Mouse (Mus musculus) ES-E14 (cell line): ENCODE measurements around the gene Trim23. TPM values are rescaled to one million over a fixed set of nuclear protein-coding genes. Genes with fewer than 3 reads are reported as not detected.

Experiments
- DNase-seq: peaks from one replicate; pipeline ENCODE4 v3.0.0-alpha.2; 2013; ENCODE audit warnings: low read depth, low spot score
- H3K27ac ChIP-seq: 2 replicates; pipeline ENCODE4 v1.5.1; 2012; ENCODE audit warnings: low read depth, mild to moderate bottlenecking, low read length, moderate library complexity, mixed read lengths; ENCODE audit not compliant: poor library complexity, insufficient read depth, severe bottlenecking
- H3K36me3 ChIP-seq: 2 replicates; pipeline ENCODE4 v1.6.1; 2012; ENCODE audit warnings: mild to moderate bottlenecking, low read length, moderate library complexity, mixed read lengths; ENCODE audit not compliant: control insufficient read depth, poor library complexity, insufficient read depth, severe bottlenecking
- H3K4me1 ChIP-seq, 2 experiments: fragments of 150-350 bp in 1 of 2; sonication (generic) in 1 of 2; 2 replicates each; pipeline ENCODE4 v1.6.1; 2012; ENCODE audit warnings: low read length in 2 of 2, mild to moderate bottlenecking in 1 of 2, mixed read lengths in 1 of 2; ENCODE audit not compliant: control insufficient read depth in 2 of 2, insufficient read depth in 2 of 2, poor library complexity in 1 of 2
- H3K4me3 ChIP-seq, 2 experiments: fragments of 150-350 bp in 1 of 2; sonication (generic) in 1 of 2; 2 replicates each; pipeline ENCODE4 v1.5.1; 2012; ENCODE audit warnings: low read length in 2 of 2, low read depth in 1 of 2, mild to moderate bottlenecking in 1 of 2, mixed read lengths in 1 of 2; ENCODE audit not compliant: insufficient read depth in 1 of 2, poor library complexity in 1 of 2, severe bottlenecking in 1 of 2
- H3K9ac ChIP-seq: 2 replicates; pipeline ENCODE4 v1.6.1; 2012; ENCODE audit warnings: low read depth, mild to moderate bottlenecking, low read length, mixed read lengths; ENCODE audit not compliant: poor library complexity, insufficient read depth, severe bottlenecking
- H3K9me3 ChIP-seq: fragments of 150-350 bp; sonication (generic); 2 replicates; pipeline ENCODE4 v1.6.1; 2012; ENCODE audit warnings: low read depth, mild to moderate bottlenecking, low read length; ENCODE audit not compliant: control insufficient read depth, insufficient read depth
- CHD2 ChIP-seq: IDR thresholded peaks from 2 replicates; pipeline ENCODE4 v1.6.1; 2014; ENCODE audit warnings: mild to moderate bottlenecking, low read depth, low read length, inconsistent platforms
- HCFC1 ChIP-seq: IDR thresholded peaks from 2 replicates; pipeline ENCODE4 v1.6.1; 2012; ENCODE audit warnings: low read length, inconsistent platforms, borderline replicate concordance; ENCODE audit not compliant: insufficient read depth
- MAFK ChIP-seq: IDR thresholded peaks from 2 replicates; pipeline ENCODE4 v1.6.1; 2014; ENCODE audit warnings: mild to moderate bottlenecking, low read depth, low read length, inconsistent platforms; ENCODE audit not compliant: insufficient read depth
- ZC3H11A ChIP-seq: IDR thresholded peaks from 2 replicates; pipeline ENCODE4 v1.6.1; 2012; ENCODE audit warnings: low read depth, mild to moderate bottlenecking, inconsistent platforms, low read length, borderline replicate concordance
- ZNF384 ChIP-seq: IDR thresholded peaks from 2 replicates; pipeline ENCODE4 v1.6.1; 2012; ENCODE audit warnings: low read depth, low read length, inconsistent platforms
- in situ Hi-C, 2 experiments: fragments of 600-800 bp; cut with MboI; formaldehyde crosslinking; loops; one replicate each; pipeline ENCODE4 v1.15.1; 2025; ENCODE audit warnings: low sequenced_read_pairs in 2 of 2, inconsistent platforms in 1 of 2; ENCODE audit not compliant: unreplicated experiment in 2 of 2
- total RNA-seq: library from RNA; depleted of rRNA; stranded (reverse); fragments of 300-350 nt; gene quantifications from 2 replicates; pipeline ENCODE4 v1.2.3, GENCODE M21; 2012

The Trim23 gene
- total RNA-seq, 1 experiment: 18.9 TPM

GRCm38 (mm10) chr13:104144871-104145270 lies 33.7 kb upstream of the Trim23 start:
- TF ChIP-seq ZC3H11A: no peak
- no peak for TF ChIP-seq ZNF384
- no peak for TF ChIP-seq MAFK
- no peak for TF ChIP-seq CHD2
- TF ChIP-seq HCFC1: no peak
- in situ Hi-C loops: no loop called here

GRCm38 (mm10) chr13:104145646-104146045 lies 33.0 kb upstream of the Trim23 start:
- no peak for TF ChIP-seq ZNF384
- no peak for TF ChIP-seq MAFK
- no peak for TF ChIP-seq HCFC1
- no peak for TF ChIP-seq ZC3H11A
- no peak for TF ChIP-seq CHD2
- Histone ChIP-seq H3K4me1 (no peaks in the 10 kb centered on the region), H3K9ac (no peak overlapping the region), H3K4me3 (no peak overlapping the region), H3K9me3 (no peaks in the 10 kb centered on the region), H3K36me3 (peaks cover 28% of the 10 kb centered on the region), H3K27ac (no peak overlapping the region)
- DNase-seq: no peak
- in situ Hi-C loops: no loop called here

More at GRCm38 (mm10) chr13:104144871-104145270, 33.7 kb upstream of the Trim23 start:
- Histone ChIP-seq H3K9me3 (no peaks in the 10 kb centered on the region), H3K4me3 (no peak overlapping the region), H3K36me3 (peaks cover 28% of the 10 kb centered on the region), H3K9ac (no peak overlapping the region), H3K4me1 (no peaks in the 10 kb centered on the region), H3K27ac (no peak overlapping the region)
- DNase-seq: no peak

- DNase-seq: no peak
- TF ChIP-seq CHD2 (no peak), MAFK (peak; percentile 72; the same call in 1 of the 2 replicates), HCFC1 (no peak), ZNF384 (no peak), ZC3H11A (no peak)
- in situ Hi-C loops: no loop called here
- Histone ChIP-seq H3K27ac (no peak overlapping the region), H3K36me3 (peaks cover 5% of the 10 kb centered on the region), H3K4me3 (no peak overlapping the region), H3K9ac (no peak overlapping the region), H3K4me1 (no peaks in the 10 kb centered on the region), H3K9me3 (no peaks in the 10 kb centered on the region)
Measured at GRCm38 (mm10) chr13:104154180-104154579, 24.4 kb upstream of the Trim23 start.

- Histone ChIP-seq H3K4me3 (no peak overlapping the region), H3K27ac (no peak overlapping the region), H3K4me1 (no peaks in the 10 kb centered on the region), H3K9me3 (no peaks in the 10 kb centered on the region), H3K36me3 (peaks cover 5% of the 10 kb centered on the region), H3K9ac (no peak overlapping the region)
- no peak for DNase-seq
- TF ChIP-seq CHD2: no peak
- no peak for TF ChIP-seq MAFK
- no peak for TF ChIP-seq ZNF384
- no peak for TF ChIP-seq ZC3H11A
- no peak for TF ChIP-seq HCFC1
- in situ Hi-C loops: no loop called here
Measured at GRCm38 (mm10) chr13:104155106-104155505, 23.5 kb upstream of the Trim23 start.

- no peak overlapping the region for H3K9ac ChIP-seq
- no peak for DNase-seq
- no peaks in the 10 kb centered on the region for H3K9me3 ChIP-seq
- H3K4me1 ChIP-seq: no peaks in the 10 kb centered on the region
- peaks cover 9% of the 10 kb centered on the region for H3K36me3 ChIP-seq
- TF ChIP-seq ZNF384 (no peak), HCFC1 (no peak), MAFK (no peak), CHD2 (no peak), ZC3H11A (no peak)
- H3K27ac ChIP-seq: no peak overlapping the region
- in situ Hi-C loops: no loop called here
- no peak overlapping the region for H3K4me3 ChIP-seq
Measured at GRCm38 (mm10) chr13:104155686-104156085, 22.9 kb upstream of the Trim23 start.
